Mouse (Mus musculus): ENCODE measurements at regions not wholly inside any gene's neighbourhood (a gene's known extent, or its start where the extent isn't known, plus 50 kb on each side); places are given as distances from the start of the nearest gene placed in this dataset.

DNA sequence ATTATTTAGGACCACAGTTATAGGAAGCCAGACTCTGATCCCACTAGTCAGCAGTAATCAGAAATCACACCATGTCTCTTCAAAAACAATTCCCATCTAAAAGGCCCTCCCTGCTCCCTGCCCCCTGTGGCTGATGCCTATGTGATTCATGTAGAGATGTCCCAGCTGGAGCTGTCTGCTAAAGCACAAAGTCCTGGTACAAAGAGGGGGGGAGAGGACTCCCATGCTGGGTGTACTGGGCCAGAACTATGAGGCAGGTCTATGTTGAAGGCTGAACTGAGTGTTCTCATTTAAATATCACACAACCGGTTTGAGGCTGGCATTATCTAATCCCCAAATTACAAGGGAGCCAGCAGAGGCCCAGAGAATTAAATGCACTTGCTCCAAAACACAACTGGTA is 88.2 kb downstream of the Chst1 start:
- WGBS, result 24% methylated on average over 1 of the region's 1 CpGs
- H3K27ac ChIP-seq, result no peak overlapping the region
- H3K36me3 ChIP-seq (ENCODE audit: poor library complexity, severe bottlenecking), result no peaks in the 10 kb centered on the region

DNA sequence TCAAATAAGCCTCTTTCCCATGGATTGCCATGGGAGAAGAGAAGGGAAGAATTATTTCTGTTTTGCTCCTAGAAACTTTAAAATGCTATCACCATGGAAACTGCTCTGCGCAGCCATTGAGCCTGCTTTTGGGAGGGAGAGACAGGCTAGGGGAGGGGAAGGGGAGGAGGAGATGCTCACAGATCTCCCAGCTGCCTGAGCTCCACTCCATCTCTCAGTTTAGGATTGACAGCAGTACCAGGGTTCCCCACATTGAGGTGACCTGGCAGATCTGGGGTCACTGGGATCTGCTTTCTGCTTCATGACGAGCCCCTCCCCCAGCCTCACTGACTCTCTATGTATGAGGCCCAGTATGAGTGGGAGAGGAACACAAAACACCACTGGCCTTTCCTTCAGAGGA is 89.7 kb downstream of the Chst1 start:
- H3K27ac ChIP-seq, result no peak overlapping the region
- no peak overlapping the region for H3K4me2 ChIP-seq
- H3K4me3 ChIP-seq, result no peak overlapping the region
- H3K9me3 ChIP-seq (replicated peaks), result peaks cover 4% of the 10 kb centered on the region; the same call in 1 of the 2 replicates
- H3K4me1 ChIP-seq, result peaks cover 12% of the 10 kb centered on the region
- 34% methylated on average over 2 of the region's 2 CpGs for WGBS
- no peaks in the 10 kb centered on the region for H3K27me3 ChIP-seq
- peak; percentile 69; the same call in 1 of the 2 replicates for ATAC-seq
- H3K9ac ChIP-seq, result no peak overlapping the region
- H3K36me3 ChIP-seq (ENCODE audit: poor library complexity, severe bottlenecking), result no peaks in the 10 kb centered on the region

More for the DNA sequence above, 88.2 kb downstream of the Chst1 start:
- Histone ChIP-seq H3K4me3 (no peak overlapping the region), H3K4me1 (peaks cover 12% of the 10 kb centered on the region), H3K9me3 (replicated peaks) (peaks cover 4% of the 10 kb centered on the region; the same call in 1 of the 2 replicates), H3K4me2 (no peak overlapping the region), H3K9ac (no peak overlapping the region), H3K27me3 (no peaks in the 10 kb centered on the region)
- no peak for ATAC-seq

DNA sequence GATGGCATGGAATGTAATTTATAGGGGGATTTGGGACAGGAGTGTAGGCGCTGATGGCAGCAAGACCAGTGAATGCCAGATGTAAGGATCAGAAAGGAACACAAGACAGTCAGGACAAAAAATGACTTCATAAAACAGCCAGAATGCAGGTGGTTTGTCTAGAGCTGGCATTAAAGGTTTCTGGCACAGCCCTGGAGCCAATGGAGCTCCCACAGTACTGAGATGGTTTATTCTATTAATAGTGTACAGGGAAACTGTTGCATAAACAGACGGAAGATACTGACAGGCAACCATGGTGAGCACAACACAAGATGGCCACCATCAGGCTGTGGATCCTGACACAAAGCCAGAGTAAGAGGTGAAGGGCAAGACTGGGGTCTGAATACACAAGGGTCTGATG is 90.8 kb downstream of the Chst1 start:
- Histone ChIP-seq H3K4me2 (no peak overlapping the region), H3K9me3 (replicated peaks) (peaks cover 4% of the 10 kb centered on the region; the same call in 1 of the 2 replicates), H3K4me1 (peaks cover 14% of the 10 kb centered on the region), H3K36me3 (ENCODE audit: poor library complexity, severe bottlenecking) (no peaks in the 10 kb centered on the region), H3K4me3 (no peak overlapping the region), H3K27ac (no peak overlapping the region), H3K9ac (no peak overlapping the region), H3K27me3 (no peaks in the 10 kb centered on the region)
- no peak for ATAC-seq
- WGBS, result 92% methylated on average over 2 of the region's 2 CpGs

DNA sequence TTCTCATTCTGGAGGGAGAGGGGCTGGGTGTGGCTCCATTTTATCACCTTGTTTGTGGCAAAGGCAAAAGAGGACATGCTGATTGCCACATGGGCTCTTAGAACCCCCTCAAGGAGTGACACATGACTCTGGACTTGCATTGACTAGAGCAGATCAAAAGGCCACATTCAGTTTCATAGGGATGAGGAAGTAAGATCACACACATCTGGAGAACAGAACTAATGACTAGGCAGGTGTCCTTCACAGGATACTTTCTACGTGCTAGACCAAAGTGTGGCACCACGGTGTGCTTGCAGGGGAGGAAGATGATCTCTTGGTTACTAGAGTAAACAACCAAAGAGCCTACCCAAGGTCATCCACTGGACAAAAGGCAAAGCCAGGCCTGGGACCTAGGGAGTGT is 91.9 kb downstream of the Chst1 start:
- H3K9ac ChIP-seq, result no peak overlapping the region
- ATAC-seq, result no peak
- no peak overlapping the region for H3K27ac ChIP-seq
- H3K27me3 ChIP-seq, result no peaks in the 10 kb centered on the region
- no peak overlapping the region for H3K4me2 ChIP-seq
- peaks cover 24% of the 10 kb centered on the region for H3K4me1 ChIP-seq
- 76% methylated on average over 2 of the region's 2 CpGs for WGBS
- no peaks in the 10 kb centered on the region for H3K36me3 ChIP-seq (ENCODE audit: poor library complexity, severe bottlenecking)
- H3K9me3 ChIP-seq (replicated peaks), result peaks cover 4% of the 10 kb centered on the region; the same call in 1 of the 2 replicates
- no peak overlapping the region for H3K4me3 ChIP-seq

DNA sequence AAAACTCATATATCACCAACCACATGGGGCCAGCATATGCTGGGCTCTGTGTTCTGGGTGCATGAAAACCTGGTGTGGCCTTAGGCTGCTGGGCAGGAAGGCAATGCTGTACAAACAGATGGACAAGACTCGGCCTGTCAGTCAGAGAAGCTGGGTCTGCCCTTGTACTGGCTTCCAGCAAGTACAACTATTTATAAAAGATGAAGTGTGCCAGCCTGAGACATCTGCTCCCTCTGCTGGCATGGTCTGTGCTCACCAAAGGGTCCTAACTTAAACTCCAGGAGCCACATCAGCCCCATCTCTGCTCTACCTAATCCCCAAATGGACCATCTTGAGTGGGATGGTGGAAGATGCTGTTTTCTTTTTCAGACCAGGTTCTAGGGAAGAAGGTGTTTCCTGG is 93.1 kb downstream of the Chst1 start:
- H3K9ac ChIP-seq, result no peak overlapping the region
- H3K4me3 ChIP-seq, result no peak overlapping the region
- WGBS, result 67% methylated on average over 1 of the region's 1 CpGs
- no peaks in the 10 kb centered on the region for H3K27me3 ChIP-seq
- no peak overlapping the region for H3K4me2 ChIP-seq
- no peaks in the 10 kb centered on the region for H3K9me3 ChIP-seq (replicated peaks)
- H3K4me1 ChIP-seq, result peaks cover 24% of the 10 kb centered on the region
- ATAC-seq, result no peak
- no peaks in the 10 kb centered on the region for H3K36me3 ChIP-seq (ENCODE audit: poor library complexity, severe bottlenecking)
- H3K27ac ChIP-seq, result no peak overlapping the region

DNA sequence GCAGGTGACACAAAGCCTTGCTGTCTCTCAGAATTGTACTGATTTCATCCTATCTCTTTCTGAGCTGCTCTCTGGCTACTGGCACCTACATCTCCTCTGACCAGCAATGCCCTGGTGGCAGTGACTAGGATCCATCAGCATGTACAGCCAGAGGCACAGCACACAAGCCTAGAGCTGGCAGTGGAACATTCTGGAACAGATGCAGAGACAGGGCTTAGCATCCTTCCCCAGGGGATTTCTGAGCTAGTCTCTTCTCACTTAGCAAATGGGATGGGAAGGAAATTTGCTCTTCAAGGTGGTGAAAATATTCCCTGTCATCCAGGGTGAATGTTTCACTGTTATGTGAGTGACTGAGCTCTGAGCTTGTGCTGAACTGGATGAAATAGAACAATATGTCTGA is 93.5 kb downstream of the Chst1 start:
- ATAC-seq, result no peak
- H3K27ac ChIP-seq, result no peak overlapping the region
- peaks cover 27% of the 10 kb centered on the region for H3K4me1 ChIP-seq
- H3K36me3 ChIP-seq (ENCODE audit: poor library complexity, severe bottlenecking), result no peaks in the 10 kb centered on the region
- no peaks in the 10 kb centered on the region for H3K9me3 ChIP-seq (replicated peaks)
- H3K4me2 ChIP-seq, result no peak overlapping the region
- H3K9ac ChIP-seq, result no peak overlapping the region
- no peaks in the 10 kb centered on the region for H3K27me3 ChIP-seq
- no peak overlapping the region for H3K4me3 ChIP-seq

DNA sequence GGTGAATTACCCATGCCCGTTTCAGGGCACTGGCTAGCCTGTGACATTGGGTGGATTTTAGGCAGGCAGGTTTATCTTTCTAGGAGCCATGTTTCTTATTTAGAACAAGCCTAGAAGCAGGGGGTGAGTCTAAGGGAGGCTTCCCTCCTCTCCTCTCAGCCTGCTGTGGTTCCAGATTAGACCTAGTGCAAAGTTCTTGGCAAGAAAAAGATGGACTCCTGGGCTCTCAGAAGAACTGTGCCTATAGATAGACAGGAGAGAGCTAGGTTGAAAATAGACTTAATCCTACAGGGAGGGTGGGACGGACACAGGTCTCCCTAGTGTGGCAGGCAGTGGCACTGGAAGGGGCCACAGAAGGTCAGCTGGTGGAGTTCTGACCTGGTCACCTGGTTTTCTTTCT is 95.3 kb downstream of the Chst1 start:
- Histone ChIP-seq H3K4me2 (no peak overlapping the region), H3K9me3 (replicated peaks) (no peaks in the 10 kb centered on the region), H3K36me3 (ENCODE audit: poor library complexity, severe bottlenecking) (no peaks in the 10 kb centered on the region), H3K27ac (no peak overlapping the region), H3K9ac (no peak overlapping the region), H3K27me3 (no peaks in the 10 kb centered on the region), H3K4me3 (no peak overlapping the region), H3K4me1 (peaks cover 15% of the 10 kb centered on the region; the same call in 1 of the 2 replicates)
- no peak for ATAC-seq
- WGBS, result 94% methylated on average over 2 of the region's 2 CpGs

DNA sequence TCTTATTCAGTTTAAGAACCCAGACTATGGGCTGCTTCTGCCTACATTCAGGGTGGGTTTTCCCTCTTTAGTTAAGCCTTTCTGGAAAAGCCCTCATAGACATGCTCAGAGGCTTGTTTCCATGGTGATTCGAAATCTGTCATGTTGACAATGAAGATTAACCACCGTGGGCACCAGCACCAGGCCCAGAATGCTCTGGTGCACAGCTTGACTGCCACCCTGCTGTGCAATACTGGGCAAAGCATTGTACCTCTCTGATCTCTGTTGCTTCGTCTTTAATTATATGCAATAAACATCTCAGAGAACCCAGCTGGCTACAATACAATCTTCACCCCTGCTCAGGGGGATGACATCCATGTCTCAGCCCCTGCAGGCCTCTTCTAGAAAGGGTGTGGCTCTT is 96.4 kb downstream of the Chst1 start:
- Histone ChIP-seq H3K9ac (no peak overlapping the region), H3K27me3 (no peaks in the 10 kb centered on the region), H3K27ac (no peak overlapping the region), H3K4me3 (no peak overlapping the region), H3K4me1 (peaks cover 15% of the 10 kb centered on the region; the same call in 1 of the 2 replicates), H3K36me3 (ENCODE audit: poor library complexity, severe bottlenecking) (no peaks in the 10 kb centered on the region), H3K4me2 (no peak overlapping the region), H3K9me3 (replicated peaks) (no peaks in the 10 kb centered on the region)
- no peak for ATAC-seq
- WGBS, result 12% methylated on average over 3 of the region's 3 CpGs

DNA sequence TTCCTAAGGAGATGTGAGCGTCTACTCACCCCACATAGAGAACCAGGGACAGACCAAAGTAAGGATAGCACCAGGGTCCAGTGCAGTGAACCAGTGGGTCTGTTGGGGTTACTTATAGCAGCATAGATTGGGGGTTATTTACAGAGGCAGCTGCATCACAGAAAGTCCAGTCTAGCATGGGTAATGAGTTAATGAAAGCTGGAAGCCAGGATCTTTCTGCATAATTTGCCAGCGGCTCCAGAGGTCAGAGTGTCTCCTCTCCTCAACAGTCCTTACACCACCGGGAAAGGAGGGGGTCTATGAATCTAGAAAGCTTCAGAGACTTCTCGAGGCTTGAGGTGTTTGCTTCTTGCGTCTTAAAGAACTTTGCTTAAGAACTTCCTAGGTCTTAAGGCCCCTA is 98.2 kb downstream of the Chst1 start:
- no peak for ATAC-seq
- WGBS, result 48% methylated on average over 5 of the region's 5 CpGs

DNA sequence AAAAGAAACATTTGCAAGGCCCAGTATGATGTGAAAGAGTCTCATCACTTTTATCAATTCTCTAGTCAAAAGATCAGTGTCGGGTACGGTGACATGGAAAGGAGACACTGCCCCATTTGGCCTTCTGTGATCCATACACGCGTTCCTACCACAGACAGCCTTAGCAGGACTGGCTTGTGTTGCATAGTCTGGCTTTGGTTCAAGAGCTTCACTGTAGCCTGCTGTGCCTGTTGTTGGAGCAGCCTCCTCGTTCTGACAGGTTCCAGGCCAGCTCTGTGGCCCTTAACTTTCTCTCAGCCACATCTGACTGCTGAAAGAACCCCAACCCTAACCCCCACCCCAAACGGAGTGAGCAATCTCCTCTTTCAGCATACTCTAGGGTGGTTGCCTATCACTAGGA is 99.9 kb downstream of the Chst1 start:
- no peak for ATAC-seq
- WGBS, result 82% methylated on average over 6 of the region's 6 CpGs
- H3K27me3 ChIP-seq, result no peaks in the 10 kb centered on the region

More for the DNA sequence above, 98.2 kb downstream of the Chst1 start:
- Histone ChIP-seq H3K36me3 (ENCODE audit: poor library complexity, severe bottlenecking) (no peaks in the 10 kb centered on the region), H3K4me3 (no peak overlapping the region), H3K9ac (no peak overlapping the region), H3K27ac (no peak overlapping the region), H3K27me3 (no peaks in the 10 kb centered on the region), H3K4me1 (peaks cover 19% of the 10 kb centered on the region; the same call in 1 of the 2 replicates), H3K4me2 (no peak overlapping the region), H3K9me3 (replicated peaks) (no peaks in the 10 kb centered on the region)

DNA sequence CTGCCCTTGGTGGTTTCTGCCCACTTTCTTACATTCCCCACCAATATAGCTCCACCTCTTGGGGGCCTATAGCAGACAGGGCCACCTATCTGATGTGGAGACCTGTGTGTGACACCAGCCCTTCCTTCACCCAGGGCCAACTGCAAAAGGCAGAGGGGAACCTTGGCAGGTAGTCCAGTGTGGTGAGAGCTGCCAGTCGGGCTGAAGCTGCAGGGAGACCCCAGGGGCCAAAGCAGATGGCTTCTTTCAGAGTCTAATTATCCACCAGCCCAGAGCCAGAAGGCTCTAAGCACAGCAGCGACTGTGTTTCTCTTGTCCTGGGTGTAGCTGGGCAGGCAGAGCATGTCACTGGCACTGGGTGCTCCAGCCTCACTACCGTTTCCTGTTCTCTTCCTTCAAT is 104.5 kb downstream of the Chst1 start:
- WGBS, result 51% methylated on average over 3 of the region's 3 CpGs
- H3K4me2 ChIP-seq, result no peak overlapping the region
- no peak; the same call in 1 of the 2 replicates for ATAC-seq

More for the DNA sequence above, 99.9 kb downstream of the Chst1 start:
- Histone ChIP-seq H3K36me3 (ENCODE audit: poor library complexity, severe bottlenecking) (no peaks in the 10 kb centered on the region), H3K9me3 (replicated peaks) (no peaks in the 10 kb centered on the region), H3K4me2 (no peak overlapping the region), H3K4me3 (no peak overlapping the region), H3K27ac (no peak overlapping the region), H3K9ac (no peak overlapping the region), H3K4me1 (peaks cover 25% of the 10 kb centered on the region)

DNA sequence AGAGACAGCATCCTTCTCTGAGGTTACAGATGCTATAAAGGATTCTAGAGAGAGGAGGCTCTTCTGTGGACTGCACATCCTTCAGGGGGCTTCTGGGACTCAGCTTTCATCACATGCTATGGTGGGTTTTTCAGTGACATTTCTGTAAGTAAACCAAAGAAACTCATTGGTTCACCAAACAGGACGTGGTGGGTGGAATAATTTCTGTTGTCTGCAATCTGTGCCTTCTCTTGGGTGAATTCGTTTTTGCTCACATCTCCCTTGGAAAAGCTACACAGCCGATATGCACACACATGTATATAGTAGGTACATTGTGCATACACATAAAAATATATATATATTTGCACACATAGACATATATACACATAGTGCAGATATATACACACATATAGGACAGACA is 110.2 kb downstream of the Chst1 start:
- Histone ChIP-seq H3K27ac (no peak overlapping the region), H3K36me3 (ENCODE audit: poor library complexity, severe bottlenecking) (no peaks in the 10 kb centered on the region), H3K4me2 (no peak overlapping the region), H3K27me3 (no peaks in the 10 kb centered on the region), H3K4me1 (peaks cover 27% of the 10 kb centered on the region), H3K9me3 (replicated peaks) (no peaks in the 10 kb centered on the region), H3K9ac (no peak overlapping the region), H3K4me3 (no peak overlapping the region)
- no peak for ATAC-seq
- WGBS, result 86% methylated on average over 3 of the region's 3 CpGs

More for the DNA sequence above, 104.5 kb downstream of the Chst1 start:
- no peaks in the 10 kb centered on the region for H3K27me3 ChIP-seq
- peaks cover 10% of the 10 kb centered on the region; the same call in 1 of the 2 replicates for H3K4me1 ChIP-seq
- no peak overlapping the region for H3K4me3 ChIP-seq
- H3K9me3 ChIP-seq (replicated peaks), result no peaks in the 10 kb centered on the region
- H3K9ac ChIP-seq, result no peak overlapping the region
- H3K36me3 ChIP-seq (ENCODE audit: poor library complexity, severe bottlenecking), result no peaks in the 10 kb centered on the region
- H3K27ac ChIP-seq, result no peak overlapping the region

DNA sequence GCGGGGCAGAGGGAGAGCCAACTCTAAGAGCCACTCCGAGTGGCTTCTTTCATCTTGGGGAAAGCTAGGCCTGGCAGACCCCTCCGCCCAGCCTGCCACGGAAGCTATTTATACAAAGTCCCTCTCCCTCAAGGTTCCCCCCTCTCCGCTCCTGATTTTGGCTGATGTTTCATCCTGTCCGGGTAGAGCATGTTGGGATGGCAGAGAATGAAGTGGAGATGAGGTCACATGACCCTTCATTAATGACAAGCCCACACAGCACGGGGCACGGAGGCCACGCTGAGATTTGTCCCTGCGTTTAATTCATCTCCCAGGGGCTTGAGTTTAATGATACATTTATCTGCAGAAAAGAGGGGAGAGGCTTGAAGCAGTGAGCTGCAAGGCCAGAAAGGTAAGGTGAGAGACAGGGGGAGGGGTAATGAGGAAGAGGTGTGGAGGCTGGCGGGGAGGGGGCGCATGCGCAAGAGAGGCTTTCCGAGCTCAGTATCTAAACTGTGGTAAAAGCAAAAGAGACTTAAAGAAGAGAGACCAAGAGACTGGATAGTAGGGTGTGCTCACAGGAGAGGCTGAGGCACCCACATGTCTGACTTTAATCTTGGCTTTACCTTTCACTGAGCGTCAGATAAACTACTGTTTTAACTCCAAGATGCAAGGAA is 111.7 kb downstream of the Chst1 start:
- peak; percentile 82 for ATAC-seq
- Histone ChIP-seq H3K4me2 (peak overlapping the region; percentile 38; the same call in 1 of the 2 replicates), H3K36me3 (ENCODE audit: poor library complexity, severe bottlenecking) (no peaks in the 10 kb centered on the region), H3K27ac (peak overlapping the region; percentile 20; the same call in 1 of the 2 replicates), H3K27me3 (no peaks in the 10 kb centered on the region), H3K9ac (no peak overlapping the region), H3K4me3 (no peak overlapping the region), H3K9me3 (replicated peaks) (no peaks in the 10 kb centered on the region), H3K4me1 (peaks cover 27% of the 10 kb centered on the region)
- WGBS, result 27% methylated on average over 15 of the region's 15 CpGs

Measured in forebrain, embryonic 13.5 days (tissue).